In genomic region chr3:36495436-36495835, GRCm38 (mm10) we compare ENCODE assay signal across 8 mouse cellular contexts. TPM values are rescaled to one million over a fixed set of nuclear protein-coding genes. Genes with fewer than 3 reads are reported as not detected.
DNase-seq lines count a peak whose midpoint lies in the region; ATAC-seq lines count a peak whose summit lies in the region.

No protein-coding gene starts in this region.

- H3K9me3 ChIP-seq in forebrain, embryonic 14.5 days (replicated peaks; ENCODE audit: control insufficient read depth, low read length): no peaks in the 10 kb centered on the region
- H3K9me3 ChIP-seq in neural tube, embryonic 15.5 days (replicated peaks): no peaks in the 10 kb centered on the region

- intact Hi-C loops in heart, postnatal 14 days (cut with DNase I): loop anchor here (1.0 to 5.0 kb wide), 4 partner anchors 15 to 314 kb away; no protein-coding TSS in a partner anchor

- H3K4me3 ChIP-seq in forebrain, embryonic 14.5 days (ENCODE audit: low read depth, low read length): no peak overlapping the region
- no peak overlapping the region for H3K4me3 ChIP-seq in neural tube, embryonic 15.5 days (replicated peaks)

- H3K36me3 ChIP-seq in forebrain, embryonic 14.5 days (ENCODE audit: control insufficient read depth, insufficient read depth, low read length): no peaks in the 10 kb centered on the region
- H3K36me3 ChIP-seq in neural tube, embryonic 15.5 days: no peaks in the 10 kb centered on the region

- H3K27me3 ChIP-seq in forebrain, embryonic 14.5 days (replicated peaks; ENCODE audit: control insufficient read depth, insufficient read depth, low read length): no peaks in the 10 kb centered on the region
- no peaks in the 10 kb centered on the region for H3K27me3 ChIP-seq in neural tube, embryonic 15.5 days (replicated peaks)

- H3K27ac ChIP-seq in forebrain, embryonic 14.5 days (ENCODE audit: low read depth, low read length): no peak overlapping the region
- H3K27ac ChIP-seq in neural tube, embryonic 15.5 days (replicated peaks): no peak overlapping the region

- WGBS in forebrain, embryonic 14.5 days: 7% methylated on average over 6 of the region's 6 CpGs
- WGBS in large intestine, adult 2 months: 4% methylated on average over 6 of the region's 6 CpGs
- 10% methylated on average over 6 of the region's 6 CpGs for WGBS in neural tube, embryonic 15.5 days

- peak; percentile 83 for ATAC-seq in forebrain, embryonic 14.5 days
- peak; percentile 71 for ATAC-seq in neural tube, embryonic 15.5 days (ENCODE audit: low FRiP score)

- H3K9ac ChIP-seq in forebrain, embryonic 14.5 days (ENCODE audit: low read length): no peak overlapping the region
- 0 out of 2 replicates have a peak overlapping the region, but pooled peaks have one; percentile 4 for H3K9ac ChIP-seq in neural tube, embryonic 15.5 days (replicated peaks)

- H3K4me2 ChIP-seq in forebrain, embryonic 14.5 days (ENCODE audit: low read length): no peak overlapping the region
- H3K4me2 ChIP-seq in neural tube, embryonic 15.5 days: peak overlapping the region; percentile 30; the same call in 1 of the 2 replicates

- H3K4me1 ChIP-seq in forebrain, embryonic 14.5 days (ENCODE audit: control insufficient read depth, insufficient read depth, low read length): no peaks in the 10 kb centered on the region; the same call in 1 of the 2 replicates
- H3K4me1 ChIP-seq in neural tube, embryonic 15.5 days: peaks cover 11% of the 10 kb centered on the region

- peak; percentile 61 to 75 for DNase-seq in CD8-positive naive resting alpha-beta T cell, adult 2 months (ENCODE audit: low read depth in 2 of 2, low spot score in 2 of 2)
- peak; percentile 81 for DNase-seq in c-Kit-positive CD71-negative TER-119-negative erythroid progenitor cells, embryonic 14.5 days (ENCODE audit: low read depth)
- peak; percentile 88 for DNase-seq in forebrain, embryonic 14.5 days (ENCODE audit: low spot score)
- peak; percentile 90 to 94 for DNase-seq in heart, postnatal 14 days
- peak; percentile 57 for DNase-seq in large intestine, adult 2 months (ENCODE audit: low read depth, low spot score)
- peak; percentile 86 to 89 for DNase-seq in lung, adult 18-20 months
- DNase-seq in testis, postnatal 14 days (ENCODE audit: low spot score): peak; percentile 73

RNA-seq across cellular contexts. Expression of gene 1810062G17Rik, which starts 19.7 kb away (rescaled TPM):
- 0.25 TPM in 1 of 2 replicates, not detected in the other for polyA plus RNA-seq in forebrain, embryonic 14.5 days (2014; fragmentation: Nextera tagmentation; extraction: Ambion mirVana)
- total RNA-seq in heart, postnatal 14 days (2021): under 1 TPM; 0.24 to 0.74 TPM
- polyA plus RNA-seq in large intestine, adult 2 months (2012; rRNA removed): 0.73 and 0.95 TPM in 2 replicates
- 0.41 and 0.56 TPM in 2 replicates for polyA plus RNA-seq in neural tube, embryonic 15.5 days (2015; fragmentation: Nextera tagmentation; extraction: Ambion mirVana)

RNA-seq across cellular contexts. Expression of gene Anxa5, which starts 19.7 kb away (rescaled TPM):
- polyA plus RNA-seq in forebrain, embryonic 14.5 days (2014; fragmentation: Nextera tagmentation; extraction: Ambion mirVana): 62.7 and 65.8 TPM in 2 replicates
- total RNA-seq in heart, postnatal 14 days (2021): 100 to 1,000 TPM; 166 to 168 TPM
- 142 and 157 TPM in 2 replicates for polyA plus RNA-seq in large intestine, adult 2 months (2012; rRNA removed)
- polyA plus RNA-seq in neural tube, embryonic 15.5 days (2015; fragmentation: Nextera tagmentation; extraction: Ambion mirVana): 111 and 182 TPM in 2 replicates

RNA-seq across cellular contexts. Expression of gene Gm11549, which starts 26.2 kb away (rescaled TPM):
- polyA plus RNA-seq in forebrain, embryonic 14.5 days (2014; fragmentation: Nextera tagmentation; extraction: Ambion mirVana): 0.10 and 0.37 TPM in 2 replicates
- not detected for total RNA-seq in heart, postnatal 14 days (2021)
- 0.05 and 0.11 TPM in 2 replicates for polyA plus RNA-seq in large intestine, adult 2 months (2012; rRNA removed)
- 1.0 and 1.2 TPM in 2 replicates for polyA plus RNA-seq in neural tube, embryonic 15.5 days (2015; fragmentation: Nextera tagmentation; extraction: Ambion mirVana)

RNA-seq across cellular contexts. Expression of gene Exosc9, which starts 57.0 kb away (rescaled TPM):
- 92.1 and 93.0 TPM in 2 replicates for polyA plus RNA-seq in forebrain, embryonic 14.5 days (2014; fragmentation: Nextera tagmentation; extraction: Ambion mirVana)
- total RNA-seq in heart, postnatal 14 days (2021): 10 to 100 TPM; 19.6 to 21.5 TPM
- 14.5 and 14.9 TPM in 2 replicates for polyA plus RNA-seq in large intestine, adult 2 months (2012; rRNA removed)
- polyA plus RNA-seq in neural tube, embryonic 15.5 days (2015; fragmentation: Nextera tagmentation; extraction: Ambion mirVana): 74.0 and 78.9 TPM in 2 replicates
